Mouse (Mus musculus): Measurements from ENCODE around the gene Catsperg1.

GRCm38 (mm10) chr7:29202577-29202976 is 11.3 kb downstream of the Catsperg1 start:
- no peak for TF ChIP-seq CTCF (IDR thresholded peaks at IDR 0.05; ENCODE audit: control insufficient read depth, insufficient read depth, low read length)
- no peak for TF ChIP-seq POLR2A (IDR thresholded peaks at IDR 0.05; ENCODE audit: borderline replicate concordance, control insufficient read depth, low read depth, low read length)
